Mouse (Mus musculus) olfactory bulb, adult 2 months (tissue): Measurements from ENCODE around the gene Dusp9.

Source experiments
- CTCF ChIP-seq: fragments of 200-500 bp; IDR thresholded peaks from 2 replicates; pipeline ENCODE4 v1.5.1; 2012; ENCODE audit warnings: low read depth, mild to moderate bottlenecking, low read length, moderate library complexity; ENCODE audit not compliant: insufficient read depth
- POLR2A ChIP-seq: fragments of 200-500 bp; IDR thresholded peaks from 2 replicates; pipeline ENCODE4 v1.6.1; 2012; ENCODE audit warnings: mild to moderate bottlenecking, low read depth, low read length, moderate library complexity; ENCODE audit not compliant: insufficient read depth

- no peak for TF ChIP-seq CTCF
- no peak for TF ChIP-seq POLR2A
Observed at GRCm38 (mm10) chrX:73676668-73677067, 37.4 kb downstream of the Dusp9 start.
